Mouse (Mus musculus): Measurements from ENCODE around the gene Myo3b. TPM values are rescaled to one million over a fixed set of nuclear protein-coding genes. Genes with fewer than 3 reads are reported as not detected.

Myo3b gene
- polyA plus RNA-seq, 1 experiment from 2014 or later: 0.43 TPM

GRCm38 (mm10) chr2:70159543-70159942, 120.6 kb downstream of the Myo3b start:
- H3K36me3 ChIP-seq (ENCODE audit: control insufficient read depth, insufficient read depth, low read length): no peaks in the 10 kb centered on the region
- H3K9ac ChIP-seq (replicated peaks; ENCODE audit: low read length): no peak overlapping the region
- peaks cover 14% of the 10 kb centered on the region for H3K4me1 ChIP-seq (ENCODE audit: control insufficient read depth, insufficient read depth, low read length)
- no peaks in the 10 kb centered on the region for H3K27me3 ChIP-seq (ENCODE audit: control insufficient read depth, insufficient read depth, low read length)
- no peak overlapping the region for H3K4me3 ChIP-seq (replicated peaks; ENCODE audit: low read depth, low read length)
- no peaks in the 10 kb centered on the region for H3K9me3 ChIP-seq (ENCODE audit: control insufficient read depth, low read length)
- H3K27ac ChIP-seq (replicated peaks; ENCODE audit: low read depth, low read length): no peak overlapping the region
- no peak for ATAC-seq (ENCODE audit: low FRiP score, low TSS enrichment)
- DNase-seq: peak; percentile 21
- H3K4me2 ChIP-seq (ENCODE audit: low read length): no peak overlapping the region
- WGBS: 27% methylated on average over 8 of the region's 8 CpGs

- peak; percentile 59 for DNase-seq
- no peak overlapping the region for H3K27ac ChIP-seq (replicated peaks; ENCODE audit: low read depth, low read length)
- no peak overlapping the region for H3K9ac ChIP-seq (replicated peaks; ENCODE audit: low read length)
These were observed 127.3 kb downstream of the Myo3b start for GRCm38 (mm10) chr2:70166231-70166630.

GRCm38 (mm10) chr2:70167944-70168935, 129.3 kb downstream of the Myo3b start:
- Histone ChIP-seq H3K36me3 (ENCODE audit: control insufficient read depth, insufficient read depth, low read length) (no peaks in the 10 kb centered on the region), H3K4me3 (replicated peaks; ENCODE audit: low read depth, low read length) (no peak overlapping the region), H3K27ac (replicated peaks; ENCODE audit: low read depth, low read length) (peak overlapping the region; percentile 54), H3K27me3 (ENCODE audit: control insufficient read depth, insufficient read depth, low read length) (no peaks in the 10 kb centered on the region), H3K9me3 (ENCODE audit: control insufficient read depth, low read length) (no peaks in the 10 kb centered on the region), H3K9ac (replicated peaks; ENCODE audit: low read length) (peak overlapping the region; percentile 35; the same call in 1 of the 2 replicates), H3K4me2 (ENCODE audit: low read length) (peak overlapping the region; percentile 9; the same call in 1 of the 2 replicates), H3K4me1 (ENCODE audit: control insufficient read depth, insufficient read depth, low read length) (peaks cover 22% of the 10 kb centered on the region)
- 30% methylated on average over 17 of the region's 17 CpGs for WGBS
- DNase-seq (peak; percentile 71), ATAC-seq (ENCODE audit: low FRiP score, low TSS enrichment) (peak; percentile 58)

More at GRCm38 (mm10) chr2:70166231-70166630, 127.3 kb downstream of the Myo3b start:
- H3K9me3 ChIP-seq (ENCODE audit: control insufficient read depth, low read length): no peaks in the 10 kb centered on the region
- peaks cover 22% of the 10 kb centered on the region for H3K4me1 ChIP-seq (ENCODE audit: control insufficient read depth, insufficient read depth, low read length)
- no peaks in the 10 kb centered on the region for H3K36me3 ChIP-seq (ENCODE audit: control insufficient read depth, insufficient read depth, low read length)
- 30% methylated on average over 3 of the region's 3 CpGs for WGBS
- no peak overlapping the region for H3K4me3 ChIP-seq (replicated peaks; ENCODE audit: low read depth, low read length)
- no peak overlapping the region for H3K4me2 ChIP-seq (ENCODE audit: low read length)
- H3K27me3 ChIP-seq (ENCODE audit: control insufficient read depth, insufficient read depth, low read length): no peaks in the 10 kb centered on the region
- ATAC-seq (ENCODE audit: low FRiP score, low TSS enrichment): no peak

GRCm38 (mm10) chr2:70170469-70170868, 131.5 kb downstream of the Myo3b start:
- Histone ChIP-seq H3K27ac (replicated peaks; ENCODE audit: low read depth, low read length) (no peak overlapping the region), H3K4me3 (replicated peaks; ENCODE audit: low read depth, low read length) (no peak overlapping the region), H3K4me2 (ENCODE audit: low read length) (no peak overlapping the region), H3K36me3 (ENCODE audit: control insufficient read depth, insufficient read depth, low read length) (no peaks in the 10 kb centered on the region), H3K9ac (replicated peaks; ENCODE audit: low read length) (no peak overlapping the region), H3K9me3 (ENCODE audit: control insufficient read depth, low read length) (no peaks in the 10 kb centered on the region), H3K4me1 (ENCODE audit: control insufficient read depth, insufficient read depth, low read length) (peaks cover 22% of the 10 kb centered on the region), H3K27me3 (ENCODE audit: control insufficient read depth, insufficient read depth, low read length) (no peaks in the 10 kb centered on the region)
- DNase-seq (no peak), ATAC-seq (ENCODE audit: low FRiP score, low TSS enrichment) (no peak)
- 89% methylated on average over 5 of the region's 5 CpGs for WGBS

GRCm38 (mm10) chr2:70176823-70177708, 138.1 kb downstream of the Myo3b start:
- ATAC-seq (ENCODE audit: low FRiP score, low TSS enrichment) (no peak; the same call in 1 of the 2 replicates), DNase-seq (peak; percentile 80)
- H3K27me3 ChIP-seq (ENCODE audit: control insufficient read depth, insufficient read depth, low read length): no peaks in the 10 kb centered on the region
- H3K4me2 ChIP-seq (ENCODE audit: low read length): peak overlapping the region; percentile 11; the same call in 1 of the 2 replicates
- H3K9me3 ChIP-seq (ENCODE audit: control insufficient read depth, low read length): no peaks in the 10 kb centered on the region
- H3K36me3 ChIP-seq (ENCODE audit: control insufficient read depth, insufficient read depth, low read length): no peaks in the 10 kb centered on the region
- H3K4me1 ChIP-seq (ENCODE audit: control insufficient read depth, insufficient read depth, low read length): peaks cover 20% of the 10 kb centered on the region
- WGBS: 19% methylated on average over 6 of the region's 6 CpGs
- no peak overlapping the region for H3K4me3 ChIP-seq (replicated peaks; ENCODE audit: low read depth, low read length)
- H3K27ac ChIP-seq (replicated peaks; ENCODE audit: low read depth, low read length): peak overlapping the region; percentile 88
- H3K9ac ChIP-seq (replicated peaks; ENCODE audit: low read length): no peak overlapping the region

GRCm38 (mm10) chr2:70177709-70178030, 138.7 kb downstream of the Myo3b start:
- peak overlapping the region; percentile 88 for H3K27ac ChIP-seq (replicated peaks; ENCODE audit: low read depth, low read length)
- H3K9me3 ChIP-seq (ENCODE audit: control insufficient read depth, low read length): no peaks in the 10 kb centered on the region
- DNase-seq (no peak), ATAC-seq (ENCODE audit: low FRiP score, low TSS enrichment) (no peak)
- H3K27me3 ChIP-seq (ENCODE audit: control insufficient read depth, insufficient read depth, low read length): no peaks in the 10 kb centered on the region
- 26% methylated on average over 5 of the region's 5 CpGs for WGBS
- peaks cover 20% of the 10 kb centered on the region for H3K4me1 ChIP-seq (ENCODE audit: control insufficient read depth, insufficient read depth, low read length)
- H3K4me2 ChIP-seq (ENCODE audit: low read length): no peak overlapping the region
- H3K9ac ChIP-seq (replicated peaks; ENCODE audit: low read length): no peak overlapping the region
- no peak overlapping the region for H3K4me3 ChIP-seq (replicated peaks; ENCODE audit: low read depth, low read length)
- no peaks in the 10 kb centered on the region for H3K36me3 ChIP-seq (ENCODE audit: control insufficient read depth, insufficient read depth, low read length)

GRCm38 (mm10) chr2:70178241-70178640, 139.3 kb downstream of the Myo3b start:
- H3K4me3 ChIP-seq (replicated peaks; ENCODE audit: low read depth, low read length): no peak overlapping the region
- ATAC-seq (ENCODE audit: low FRiP score, low TSS enrichment): no peak
- H3K4me2 ChIP-seq (ENCODE audit: low read length): no peak overlapping the region
- DNase-seq: no peak
- no peaks in the 10 kb centered on the region for H3K27me3 ChIP-seq (ENCODE audit: control insufficient read depth, insufficient read depth, low read length)
- H3K27ac ChIP-seq (replicated peaks; ENCODE audit: low read depth, low read length): peak overlapping the region; percentile 88; the same call in 1 of the 2 replicates
- H3K9me3 ChIP-seq (ENCODE audit: control insufficient read depth, low read length): no peaks in the 10 kb centered on the region
- no peak overlapping the region for H3K9ac ChIP-seq (replicated peaks; ENCODE audit: low read length)
- H3K36me3 ChIP-seq (ENCODE audit: control insufficient read depth, insufficient read depth, low read length): no peaks in the 10 kb centered on the region
- H3K4me1 ChIP-seq (ENCODE audit: control insufficient read depth, insufficient read depth, low read length): peaks cover 20% of the 10 kb centered on the region

- Histone ChIP-seq H3K27me3 (ENCODE audit: control insufficient read depth, insufficient read depth, low read length) (no peaks in the 10 kb centered on the region), H3K36me3 (ENCODE audit: control insufficient read depth, insufficient read depth, low read length) (no peaks in the 10 kb centered on the region), H3K4me2 (ENCODE audit: low read length) (no peak overlapping the region), H3K4me1 (ENCODE audit: control insufficient read depth, insufficient read depth, low read length) (peaks cover 14% of the 10 kb centered on the region), H3K9me3 (ENCODE audit: control insufficient read depth, low read length) (no peaks in the 10 kb centered on the region), H3K27ac (replicated peaks; ENCODE audit: low read depth, low read length) (no peak overlapping the region), H3K4me3 (replicated peaks; ENCODE audit: low read depth, low read length) (no peak overlapping the region), H3K9ac (replicated peaks; ENCODE audit: low read length) (no peak overlapping the region)
- no peak for DNase-seq
- 94% methylated on average over 8 of the region's 8 CpGs for WGBS
- ATAC-seq (ENCODE audit: low FRiP score, low TSS enrichment): no peak
These were observed 143.3 kb downstream of the Myo3b start for GRCm38 (mm10) chr2:70182150-70182670.

All from midbrain, embryonic 14.5 days (tissue).